Mouse (Mus musculus): ENCODE results near the gene Cep112.
"Not testable (repeated sequence)": the region's sequence is repeated elsewhere in the genome, so short reads cannot be mapped to it uniquely, and the experiment has no call there.

Cep112 gene

GRCm38 (mm10) chr11:108799695-108800094, 374.7 kb downstream of the Cep112 start:
- DNase-seq (ENCODE audit: low spot score), result no peak

GRCm38 (mm10) chr11:108804030-108804429, 379.0 kb downstream of the Cep112 start:
- no peak for DNase-seq (ENCODE audit: low spot score)

GRCm38 (mm10) chr11:108805947-108806346, 381.0 kb downstream of the Cep112 start:
- no peak for DNase-seq (ENCODE audit: low spot score)

GRCm38 (mm10) chr11:108809626-108810025, 384.6 kb downstream of the Cep112 start:
- no peak for DNase-seq (ENCODE audit: low spot score)

- no peak for DNase-seq (ENCODE audit: low spot score)
Observed at GRCm38 (mm10) chr11:108821771-108822170, 396.8 kb downstream of the Cep112 start.

- no peak for DNase-seq (ENCODE audit: low spot score)
Observed at GRCm38 (mm10) chr11:108822257-108822656, 397.3 kb downstream of the Cep112 start.

GRCm38 (mm10) chr11:108827321-108827720, 402.3 kb downstream of the Cep112 start:
- DNase-seq (ENCODE audit: low spot score), result no peak

- no peak for DNase-seq (ENCODE audit: low spot score)
Observed at GRCm38 (mm10) chr11:108828374-108829025, 403.5 kb downstream of the Cep112 start.

GRCm38 (mm10) chr11:108836706-108837105, 411.7 kb downstream of the Cep112 start:
- DNase-seq (ENCODE audit: low spot score), result no peak

- no peak for DNase-seq (ENCODE audit: low spot score)
Observed at GRCm38 (mm10) chr11:108840195-108840594, 415.2 kb downstream of the Cep112 start.

GRCm38 (mm10) chr11:108842765-108843164, 417.8 kb downstream of the Cep112 start:
- no peak for DNase-seq (ENCODE audit: low spot score)

- DNase-seq (ENCODE audit: low spot score), result no peak
Observed at GRCm38 (mm10) chr11:108845971-108846370, 421.0 kb downstream of the Cep112 start.

- DNase-seq (ENCODE audit: low spot score), result no peak
Observed at GRCm38 (mm10) chr11:108846479-108846878, 421.5 kb downstream of the Cep112 start.

- no peak for DNase-seq (ENCODE audit: low spot score)
Observed at GRCm38 (mm10) chr11:108851771-108852170, 426.8 kb downstream of the Cep112 start.

- DNase-seq (ENCODE audit: low spot score), result no peak
Observed at GRCm38 (mm10) chr11:108857254-108857653, 432.3 kb downstream of the Cep112 start.

- peak; percentile 41 for DNase-seq (ENCODE audit: low spot score)
Observed at GRCm38 (mm10) chr11:108857678-108858338, 432.8 kb downstream of the Cep112 start.

GRCm38 (mm10) chr11:108858339-108858804, 433.4 kb downstream of the Cep112 start:
- peak; percentile 5 for DNase-seq (ENCODE audit: low spot score)

GRCm38 (mm10) chr11:108858846-108859245, 433.9 kb downstream of the Cep112 start:
- no peak for DNase-seq (ENCODE audit: low spot score)

- no peak for DNase-seq (ENCODE audit: low spot score)
Observed at GRCm38 (mm10) chr11:108862360-108862759, 437.4 kb downstream of the Cep112 start.

GRCm38 (mm10) chr11:108865746-108866145, 440.8 kb downstream of the Cep112 start:
- DNase-seq (ENCODE audit: low spot score), result no peak

GRCm38 (mm10) chr11:108867538-108867937, 442.5 kb downstream of the Cep112 start:
- DNase-seq (ENCODE audit: low spot score), result no peak

- not testable (repeated sequence) for DNase-seq (ENCODE audit: low spot score)
Observed at GRCm38 (mm10) chr11:108871284-108871683, 446.3 kb downstream of the Cep112 start.

GRCm38 (mm10) chr11:108871748-108872147, 446.8 kb downstream of the Cep112 start:
- DNase-seq (ENCODE audit: low spot score), result no peak

All from layer of hippocampus, adult 9-10 months (tissue).